Mouse (Mus musculus): ENCODE data around the gene Tpr. TPM values are rescaled to one million over a fixed set of nuclear protein-coding genes. Genes with fewer than 3 reads are reported as not detected.

Gene Tpr
- polyA plus RNA-seq, 1 experiment, result 40.2 TPM

- no peak for TF ChIP-seq POLR2A (IDR thresholded peaks at IDR 0.05; ENCODE audit: insufficient read length, low read depth)
- no peak for TF ChIP-seq TCF12 (IDR thresholded peaks at IDR 0.05; ENCODE audit: insufficient read depth, poor library complexity, severe bottlenecking)
- TF ChIP-seq MYOG (IDR thresholded peaks at IDR 0.05; ENCODE audit: control insufficient read depth in 1 of 3, insufficient read depth in 1 of 3, insufficient read length in 2 of 3, low read depth in 2 of 3), result no peak
- TF ChIP-seq REST (IDR thresholded peaks at IDR 0.05; ENCODE audit: insufficient read depth, insufficient read length), result no peak
- no peak for TF ChIP-seq CEBPB (IDR thresholded peaks at IDR 0.05; ENCODE audit: insufficient read depth, poor library complexity, severe bottlenecking)
- TF ChIP-seq E2F4 (IDR thresholded peaks at IDR 0.05; ENCODE audit: insufficient read depth), result no peak
- TF ChIP-seq MYOD1 (IDR thresholded peaks at IDR 0.05; ENCODE audit: control insufficient read depth in 1 of 3, insufficient read length in 2 of 3, low read depth in 2 of 3), result no peak
- TF ChIP-seq TCF3 (IDR thresholded peaks at IDR 0.05; ENCODE audit: insufficient read length, low read depth), result no peak
- no peak for TF ChIP-seq POLR2AphosphoS2 (IDR thresholded peaks at IDR 0.05; ENCODE audit: insufficient read length, low read depth)
- TF ChIP-seq USF1 (IDR thresholded peaks at IDR 0.05; ENCODE audit: low read depth), result no peak
- Histone ChIP-seq H3K79me2 (ENCODE audit: control insufficient read depth, insufficient read depth) (no peaks in the 10 kb centered on the region), H3K36me3 (ENCODE audit: control insufficient read depth, insufficient read depth) (peaks cover 93% of the 10 kb centered on the region), H3K4me3 (no peak overlapping the region), H3K27me3 (ENCODE audit: control insufficient read depth, insufficient read depth, insufficient read length) (no peaks in the 10 kb centered on the region), H3ac (ENCODE audit: control insufficient read depth, insufficient read length) (no peak overlapping the region), H3K4me2 (ENCODE audit: low read depth) (no peak overlapping the region)
Measured at GRCm38 (mm10) chr1:150409996-150410395, 17.4 kb downstream of the Tpr start.

GRCm38 (mm10) chr1:150416006-150416405 lies 23.4 kb downstream of the Tpr start:
- H3K27me3 ChIP-seq (ENCODE audit: control insufficient read depth, insufficient read depth, insufficient read length), result no peaks in the 10 kb centered on the region
- TF ChIP-seq SRF (IDR thresholded peaks at IDR 0.05; ENCODE audit: control insufficient read depth, insufficient read length, low read depth) (no peak), POLR2A (IDR thresholded peaks at IDR 0.05; ENCODE audit: insufficient read length, low read depth) (no peak), TCF3 (IDR thresholded peaks at IDR 0.05; ENCODE audit: insufficient read length, low read depth) (no peak), MYOD1 (IDR thresholded peaks at IDR 0.05; ENCODE audit: control insufficient read depth in 1 of 3, insufficient read length in 2 of 3, low read depth in 2 of 3) (no peak), MAX (IDR thresholded peaks at IDR 0.05; ENCODE audit: low read depth) (no peak), E2F4 (IDR thresholded peaks at IDR 0.05; ENCODE audit: insufficient read depth) (no peak), REST (IDR thresholded peaks at IDR 0.05; ENCODE audit: insufficient read depth, insufficient read length) (no peak), MYOG (IDR thresholded peaks at IDR 0.05; ENCODE audit: control insufficient read depth in 1 of 3, insufficient read depth in 1 of 3, insufficient read length in 2 of 3, low read depth in 2 of 3) (no peak), TCF12 (IDR thresholded peaks at IDR 0.05; ENCODE audit: insufficient read depth, poor library complexity, severe bottlenecking) (no peak), POLR2AphosphoS2 (IDR thresholded peaks at IDR 0.05; ENCODE audit: insufficient read length, low read depth) (no peak), USF1 (IDR thresholded peaks at IDR 0.05; ENCODE audit: low read depth) (no peak), CEBPB (IDR thresholded peaks at IDR 0.05; ENCODE audit: insufficient read depth, poor library complexity, severe bottlenecking) (no peak)
- H3K4me3 ChIP-seq, result no peak overlapping the region
- no peaks in the 10 kb centered on the region for H3K79me2 ChIP-seq (ENCODE audit: control insufficient read depth, insufficient read depth)
- no peak overlapping the region for H3ac ChIP-seq (ENCODE audit: control insufficient read depth, insufficient read length)
- H3K4me2 ChIP-seq (ENCODE audit: low read depth), result no peak overlapping the region
- peaks cover 86% of the 10 kb centered on the region for H3K36me3 ChIP-seq (ENCODE audit: control insufficient read depth, insufficient read depth)

GRCm38 (mm10) chr1:150418426-150418825 lies 25.8 kb downstream of the Tpr start:
- Histone ChIP-seq H3K4me3 (no peak overlapping the region), H3K27me3 (ENCODE audit: control insufficient read depth, insufficient read depth, insufficient read length) (no peaks in the 10 kb centered on the region), H3K4me2 (ENCODE audit: low read depth) (no peak overlapping the region), H3K79me2 (ENCODE audit: control insufficient read depth, insufficient read depth) (no peaks in the 10 kb centered on the region), H3K36me3 (ENCODE audit: control insufficient read depth, insufficient read depth) (peaks cover 88% of the 10 kb centered on the region), H3ac (ENCODE audit: control insufficient read depth, insufficient read length) (no peak overlapping the region)
- no peak for TF ChIP-seq MAX (IDR thresholded peaks at IDR 0.05; ENCODE audit: low read depth)
- no peak for TF ChIP-seq POLR2AphosphoS2 (IDR thresholded peaks at IDR 0.05; ENCODE audit: insufficient read length, low read depth)
- TF ChIP-seq TCF12 (IDR thresholded peaks at IDR 0.05; ENCODE audit: insufficient read depth, poor library complexity, severe bottlenecking), result no peak
- TF ChIP-seq REST (IDR thresholded peaks at IDR 0.05; ENCODE audit: insufficient read depth, insufficient read length), result no peak
- no peak for TF ChIP-seq TCF3 (IDR thresholded peaks at IDR 0.05; ENCODE audit: insufficient read length, low read depth)
- TF ChIP-seq E2F4 (IDR thresholded peaks at IDR 0.05; ENCODE audit: insufficient read depth), result no peak
- no peak for TF ChIP-seq USF1 (IDR thresholded peaks at IDR 0.05; ENCODE audit: low read depth)
- TF ChIP-seq CEBPB (IDR thresholded peaks at IDR 0.05; ENCODE audit: insufficient read depth, poor library complexity, severe bottlenecking), result no peak
- TF ChIP-seq POLR2A (IDR thresholded peaks at IDR 0.05; ENCODE audit: insufficient read length, low read depth), result no peak
- TF ChIP-seq MYOG (IDR thresholded peaks at IDR 0.05; ENCODE audit: control insufficient read depth in 1 of 3, insufficient read depth in 1 of 3, insufficient read length in 2 of 3, low read depth in 2 of 3), result no peak
- TF ChIP-seq SRF (IDR thresholded peaks at IDR 0.05; ENCODE audit: control insufficient read depth, insufficient read length, low read depth), result no peak
- no peak for TF ChIP-seq MYOD1 (IDR thresholded peaks at IDR 0.05; ENCODE audit: control insufficient read depth in 1 of 3, insufficient read length in 2 of 3, low read depth in 2 of 3)

- no peak for TF ChIP-seq USF1 (IDR thresholded peaks at IDR 0.05; ENCODE audit: low read depth)
- TF ChIP-seq POLR2A (IDR thresholded peaks at IDR 0.05; ENCODE audit: insufficient read length, low read depth), result no peak
- no peak for TF ChIP-seq POLR2AphosphoS2 (IDR thresholded peaks at IDR 0.05; ENCODE audit: insufficient read length, low read depth)
- no peak for TF ChIP-seq TCF12 (IDR thresholded peaks at IDR 0.05; ENCODE audit: insufficient read depth, poor library complexity, severe bottlenecking)
- no peak for TF ChIP-seq MAX (IDR thresholded peaks at IDR 0.05; ENCODE audit: low read depth)
- TF ChIP-seq CEBPB (IDR thresholded peaks at IDR 0.05; ENCODE audit: insufficient read depth, poor library complexity, severe bottlenecking), result no peak
- no peak for TF ChIP-seq REST (IDR thresholded peaks at IDR 0.05; ENCODE audit: insufficient read depth, insufficient read length)
- TF ChIP-seq E2F4 (IDR thresholded peaks at IDR 0.05; ENCODE audit: insufficient read depth), result no peak
- TF ChIP-seq MYOG (IDR thresholded peaks at IDR 0.05; ENCODE audit: control insufficient read depth in 1 of 3, insufficient read depth in 1 of 3, insufficient read length in 2 of 3, low read depth in 2 of 3), result no peak
- H3K4me3 ChIP-seq, result no peak overlapping the region
- H3K36me3 ChIP-seq (ENCODE audit: control insufficient read depth, insufficient read depth), result peaks cover 89% of the 10 kb centered on the region
- no peak overlapping the region for H3K4me2 ChIP-seq (ENCODE audit: low read depth)
- H3K27me3 ChIP-seq (ENCODE audit: control insufficient read depth, insufficient read depth, insufficient read length), result no peaks in the 10 kb centered on the region
- no peak overlapping the region for H3ac ChIP-seq (ENCODE audit: control insufficient read depth, insufficient read length)
- no peaks in the 10 kb centered on the region for H3K79me2 ChIP-seq (ENCODE audit: control insufficient read depth, insufficient read depth)
Measured at GRCm38 (mm10) chr1:150425665-150426064, 33.0 kb downstream of the Tpr start.
